Mouse (Mus musculus) midbrain, postnatal 0 days (tissue): ENCODE measurements around the gene Abcc2. TPM values are rescaled to one million over a fixed set of nuclear protein-coding genes. Genes with fewer than 3 reads are reported as not detected.

Experiments used
- ATAC-seq: fragments of 200-750 bp; cut with Nextera tagmentation; 2 replicates; pipeline ENCODE4 v1.8.0; 2017; ENCODE audit warnings: moderate number of reproducible peaks, mild to moderate bottlenecking, moderate TSS enrichment, moderate library complexity; ENCODE audit not compliant: low FRiP score
- DNase-seq: peaks from one replicate; pipeline ENCODE4 v3.0.0-alpha.2; 2015; ENCODE audit warnings: low spot score
- H3K27ac ChIP-seq: fragments of 300-500 bp; sonication (generic); 2 replicates; pipeline ENCODE4 v1.5.1; 2014; ENCODE audit warnings: low read depth, mild to moderate bottlenecking, low read length, mixed read lengths
- H3K27me3 ChIP-seq: fragments of 300-500 bp; sonication (generic); 2 replicates; pipeline ENCODE4 v1.6.1; 2014; ENCODE audit warnings: low read length, control low read depth, mixed read lengths; ENCODE audit not compliant: insufficient read depth
- H3K36me3 ChIP-seq: fragments of 300-500 bp; sonication (generic); 2 replicates; pipeline ENCODE4 v1.6.1; 2014; ENCODE audit warnings: low read length, control low read depth, mixed read lengths; ENCODE audit not compliant: insufficient read depth
- H3K4me1 ChIP-seq: fragments of 300-500 bp; sonication (generic); 2 replicates; pipeline ENCODE4 v1.6.1; 2014; ENCODE audit warnings: mild to moderate bottlenecking, control low read depth, antibody characterized with exemption, low read length, mixed read lengths; ENCODE audit not compliant: insufficient read depth
- H3K4me2 ChIP-seq: fragments of 300-500 bp; sonication (generic); 2 replicates; pipeline ENCODE4 v1.6.1; 2014; ENCODE audit warnings: low read depth, mild to moderate bottlenecking, low read length, mixed read lengths; ENCODE audit not compliant: poor library complexity, severe bottlenecking
- H3K4me3 ChIP-seq: fragments of 300-500 bp; sonication (generic); 2 replicates; pipeline ENCODE4 v1.5.1; 2014; ENCODE audit warnings: low read depth, mild to moderate bottlenecking, low read length, moderate library complexity
- H3K9ac ChIP-seq: fragments of 300-500 bp; sonication (generic); replicated peaks from 2 replicates; pipeline ENCODE4 v1.6.1; 2014; ENCODE audit warnings: mild to moderate bottlenecking, low read length, moderate library complexity, mixed read lengths; ENCODE audit not compliant: poor library complexity, severe bottlenecking
- H3K9me3 ChIP-seq: fragments of 300-500 bp; sonication (generic); 2 replicates; pipeline ENCODE4 v1.6.1; 2016; ENCODE audit warnings: low read length, control low read depth
- CTCF ChIP-seq: IDR thresholded peaks from 2 replicates; pipeline ENCODE4 v1.5.1; 2016; ENCODE audit warnings: antibody characterized with exemption, mild to moderate bottlenecking
- WGBS: fragments of 180-500 bp; shearing (Covaris S2); extraction: QIAGEN DNeasy Blood & Tissue Kit; methylation state at CpG from one replicate; pipeline ENCODE4 v1.1.7; 2014; 5-methylcytosine and 5-hydroxymethylcytosine counted together
- polyA plus RNA-seq: library from polyadenylated mRNA; unstranded; fragments of >200 nt; fragmentation: Nextera tagmentation; extraction: Ambion mirVana; gene quantifications from 2 replicates; pipeline ENCODE4 v1.2.1, GENCODE M21; 2015
- total RNA-seq: library from RNA; depleted of rRNA; stranded (reverse); fragments of >200 nt; gene quantifications from 2 replicates; pipeline ENCODE4 v1.2.3, GENCODE M21; 2014

The Abcc2 gene
- total and polyA plus RNA-seq, 2 experiments from 2014 or later: 0.07 to 0.22 TPM

- ATAC-seq (no peak), DNase-seq (no peak)
- no peaks in the 10 kb centered on the region for H3K27me3 ChIP-seq
- no peak overlapping the region for H3K4me3 ChIP-seq
- no peak for TF ChIP-seq CTCF
- no peak overlapping the region for H3K9ac ChIP-seq
- no peaks in the 10 kb centered on the region for H3K4me1 ChIP-seq
- 82% methylated on average over 8 of the region's 8 CpGs for WGBS
- no peak overlapping the region for H3K4me2 ChIP-seq
- H3K9me3 ChIP-seq: no peaks in the 10 kb centered on the region
- no peak overlapping the region for H3K27ac ChIP-seq
- H3K36me3 ChIP-seq: no peaks in the 10 kb centered on the region
These were observed 2.8 kb downstream of the Abcc2 start for GRCm38 (mm10) chr19:43784761-43785160.

DNA sequence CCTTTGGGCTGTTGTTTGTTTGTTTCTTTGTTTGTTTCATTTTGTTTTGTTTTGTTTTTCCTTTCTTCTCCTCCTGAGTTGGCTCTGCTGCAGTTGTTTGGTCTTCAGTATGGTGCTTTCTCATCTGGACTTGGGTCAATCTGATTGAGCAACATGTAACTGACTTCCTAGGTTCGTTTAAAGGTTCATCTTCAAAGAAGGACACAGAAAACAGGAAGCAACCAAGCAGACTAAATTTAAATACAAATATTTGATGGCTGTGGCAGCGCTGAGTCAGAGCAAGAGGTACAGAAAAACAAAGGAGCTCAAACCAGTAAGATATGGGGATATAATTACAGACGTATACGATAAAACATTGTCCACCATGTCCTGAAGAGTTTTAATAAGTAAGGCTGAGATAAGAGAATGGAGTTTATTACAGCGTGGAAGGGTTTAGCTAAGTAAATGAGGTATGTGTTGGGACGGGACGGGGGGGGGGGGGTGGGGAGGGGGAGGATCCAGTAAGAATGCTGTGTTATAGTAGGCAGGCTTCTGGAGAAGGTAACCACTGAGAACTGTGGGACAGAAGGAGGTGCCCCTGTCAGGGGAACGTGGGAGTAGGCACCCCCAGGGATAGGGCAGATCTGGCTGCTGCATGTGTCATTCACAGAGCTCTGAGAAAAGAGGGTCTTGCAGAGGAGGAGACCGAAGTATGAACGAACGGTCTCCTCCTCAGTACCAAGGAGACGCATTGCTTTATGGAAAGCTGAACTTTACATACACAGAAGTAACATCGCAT is 4.4 kb downstream of the Abcc2 start:
- no peaks in the 10 kb centered on the region for H3K4me1 ChIP-seq
- H3K27ac ChIP-seq: no peak overlapping the region
- no peaks in the 10 kb centered on the region for H3K36me3 ChIP-seq
- 85% methylated on average over 13 of the region's 13 CpGs for whole genome bisulfite sequencing
- H3K4me3 ChIP-seq: no peak overlapping the region
- no peaks in the 10 kb centered on the region for H3K9me3 ChIP-seq
- no peak overlapping the region for H3K4me2 ChIP-seq
- no peak overlapping the region for H3K9ac ChIP-seq
- TF ChIP-seq CTCF: no peak
- DNase-seq (no peak), ATAC-seq (no peak)
- H3K27me3 ChIP-seq: no peaks in the 10 kb centered on the region

- TF ChIP-seq CTCF: no peak
- Histone ChIP-seq H3K36me3 (no peaks in the 10 kb centered on the region), H3K4me3 (no peak overlapping the region), H3K4me1 (no peaks in the 10 kb centered on the region), H3K27me3 (no peaks in the 10 kb centered on the region), H3K9ac (no peak overlapping the region), H3K27ac (no peak overlapping the region), H3K4me2 (no peak overlapping the region), H3K9me3 (no peaks in the 10 kb centered on the region)
- DNase-seq: no peak
- no peak for ATAC-seq
- 89% methylated on average over 7 of the region's 7 CpGs for WGBS
These were observed 7.8 kb downstream of the Abcc2 start for GRCm38 (mm10) chr19:43789817-43790216.

GRCm38 (mm10) chr19:43792537-43792936 is 10.5 kb downstream of the Abcc2 start:
- Histone ChIP-seq H3K9ac (no peak overlapping the region), H3K4me3 (no peak overlapping the region), H3K36me3 (no peaks in the 10 kb centered on the region), H3K9me3 (no peaks in the 10 kb centered on the region), H3K4me2 (no peak overlapping the region), H3K27ac (no peak overlapping the region), H3K4me1 (no peaks in the 10 kb centered on the region), H3K27me3 (no peaks in the 10 kb centered on the region)
- WGBS: 88% methylated on average over 4 of the region's 4 CpGs
- DNase-seq (no peak), ATAC-seq (no peak)
- no peak for TF ChIP-seq CTCF

- WGBS: 88% methylated on average over 1 of the region's 1 CpGs
These were observed 12.0 kb downstream of the Abcc2 start for GRCm38 (mm10) chr19:43793951-43794350.

GRCm38 (mm10) chr19:43795511-43795910 is 13.5 kb downstream of the Abcc2 start:
- no peaks in the 10 kb centered on the region for H3K4me1 ChIP-seq
- H3K9me3 ChIP-seq: no peaks in the 10 kb centered on the region
- no peak overlapping the region for H3K27ac ChIP-seq
- H3K4me3 ChIP-seq: no peak overlapping the region
- DNase-seq: no peak
- H3K4me2 ChIP-seq: no peak overlapping the region
- H3K36me3 ChIP-seq: no peaks in the 10 kb centered on the region
- H3K9ac ChIP-seq: no peak overlapping the region
- no peak for TF ChIP-seq CTCF
- WGBS: 82% methylated on average over 8 of the region's 8 CpGs
- no peaks in the 10 kb centered on the region for H3K27me3 ChIP-seq
- ATAC-seq: no peak

More at GRCm38 (mm10) chr19:43793951-43794350, 12.0 kb downstream of the Abcc2 start:
- DNase-seq (no peak), ATAC-seq (no peak)
- TF ChIP-seq CTCF: no peak
- no peak overlapping the region for H3K9ac ChIP-seq
- H3K9me3 ChIP-seq: no peaks in the 10 kb centered on the region
- H3K4me1 ChIP-seq: no peaks in the 10 kb centered on the region
- no peaks in the 10 kb centered on the region for H3K36me3 ChIP-seq
- H3K4me3 ChIP-seq: no peak overlapping the region
- no peaks in the 10 kb centered on the region for H3K27me3 ChIP-seq
- H3K27ac ChIP-seq: no peak overlapping the region
- H3K4me2 ChIP-seq: no peak overlapping the region
